Mouse (Mus musculus): ENCODE data around the gene Psma4. TPM values are rescaled to one million over a fixed set of nuclear protein-coding genes. Genes with fewer than 3 reads are reported as not detected.

Psma4 gene
- 261 TPM for polyA plus RNA-seq (2015; fragmentation: Illumina TruSeq; extraction: RNeasy Lipid Tissue Mini Kit (QIAGEN cat#74804); ENCODE audit: insufficient read depth, low replicate concordance)

DNA sequence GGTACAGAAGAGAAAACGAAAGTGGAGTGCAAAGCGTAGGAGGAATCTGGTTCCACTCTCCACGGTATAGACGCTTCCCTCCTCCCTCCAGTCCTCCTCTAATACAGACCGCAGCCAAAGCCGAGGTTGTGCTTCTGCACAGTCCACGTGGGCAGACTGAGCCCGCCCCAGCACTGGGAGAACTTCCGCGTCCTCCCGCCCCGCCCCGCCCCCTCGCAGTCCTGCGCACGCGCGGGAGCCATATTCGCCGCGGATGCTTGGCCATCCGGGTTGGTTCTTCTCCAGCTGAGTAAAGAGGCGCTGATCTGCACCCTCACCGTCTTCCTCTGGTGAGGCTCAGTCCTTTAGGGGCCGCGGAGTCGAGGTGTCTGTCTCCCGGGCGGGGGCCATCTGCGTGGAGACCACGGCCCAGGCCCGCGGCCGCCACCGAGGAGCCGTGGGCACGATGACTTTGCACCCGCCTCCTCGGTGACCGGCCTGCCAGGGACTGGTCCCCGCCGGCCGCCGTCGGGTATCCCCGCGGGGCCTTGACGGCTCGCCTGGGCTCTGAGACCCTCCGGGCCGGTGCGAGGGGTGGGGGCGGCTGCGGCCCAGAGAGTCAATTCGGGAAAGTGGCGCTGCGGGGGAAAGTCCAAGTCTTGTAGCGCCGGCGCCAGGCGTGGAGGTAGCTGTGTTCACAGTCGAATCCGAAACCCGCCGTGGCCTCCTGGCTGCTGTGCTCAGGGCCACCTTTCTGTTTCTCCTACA is at the start of gene Psma4, which contains the start of gene AY074887:
TSS of gene Psma4 (plus strand) at position 216 of the 747 bp plus-strand sequence.
TSS of gene AY074887 (minus strand) at position 424 of the 747 bp plus-strand sequence.

DNA sequence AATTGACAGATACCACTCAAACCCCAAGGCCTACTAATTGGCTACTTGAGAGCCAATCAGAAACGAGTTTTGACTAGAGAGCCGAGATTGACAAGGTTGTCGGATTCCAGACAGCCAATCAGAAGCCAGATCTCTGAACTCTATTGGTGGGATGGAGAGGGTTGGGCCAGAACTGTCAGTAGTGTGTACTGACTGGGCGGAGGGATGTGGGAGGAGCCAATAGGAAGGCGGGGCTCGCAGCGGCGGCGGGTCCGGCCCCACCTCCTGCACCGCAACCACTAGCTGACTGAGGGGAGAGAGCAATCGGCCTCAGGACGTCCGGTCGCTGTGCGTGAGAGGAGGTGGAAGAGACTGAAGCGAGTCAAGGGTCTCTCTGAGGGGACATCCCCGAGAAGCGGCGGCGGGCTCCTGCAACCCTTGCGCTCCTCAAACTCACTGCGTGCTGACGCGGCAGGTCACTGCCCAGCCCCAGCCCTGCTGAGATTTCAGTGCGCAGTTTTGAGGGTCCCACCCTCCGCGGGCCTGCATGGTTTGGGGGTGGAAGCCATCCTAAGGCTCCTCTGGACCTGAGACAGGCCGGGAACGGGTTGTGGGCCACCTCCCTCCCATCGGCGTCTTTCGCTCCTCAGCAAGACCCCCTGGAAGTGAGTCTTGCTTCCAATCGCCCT is 33.4 kb upstream of the Psma4 start, which contains the start of gene Hykk:
TSS of gene Hykk (plus strand) at position 274 of the 668 bp plus-strand sequence.

DNA sequence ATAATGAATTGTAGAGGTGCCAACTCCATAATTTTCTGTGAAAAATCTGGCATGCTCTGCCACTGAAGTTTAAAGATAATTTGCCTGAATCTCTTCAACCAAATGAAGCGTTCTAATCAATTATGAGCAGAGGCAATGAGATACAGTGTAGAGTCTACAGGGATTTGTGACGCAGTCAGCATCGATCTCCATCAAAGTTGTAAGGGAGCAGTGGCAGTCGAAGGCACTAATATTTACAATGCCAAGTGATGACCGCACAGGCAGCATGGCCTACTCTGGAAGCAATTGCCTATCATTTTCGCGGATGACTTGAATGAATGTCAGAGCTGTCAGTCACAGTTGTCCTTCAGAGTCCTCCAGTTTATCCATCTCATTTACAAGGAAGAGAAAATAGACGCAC is 30.1 kb downstream of the Psma4 start, which contains the start of gene Chrna5:
TSS of gene Chrna5 (plus strand) at position 207 of the 400 bp plus-strand sequence.

Other genes starting within 250 kb of the Psma4 start
- gene Wdr61, start 216.3 kb upstream of the Psma4 start, polyA plus RNA-seq (2015; fragmentation: Illumina TruSeq; extraction: RNeasy Lipid Tissue Mini Kit (QIAGEN cat#74804); ENCODE audit: insufficient read depth, low replicate concordance), result 71.1 TPM
- gene Crabp1, start 186.0 kb upstream of the Psma4 start, polyA plus RNA-seq (2015; fragmentation: Illumina TruSeq; extraction: RNeasy Lipid Tissue Mini Kit (QIAGEN cat#74804); ENCODE audit: insufficient read depth, low replicate concordance), result not detected
- 76.6 TPM for gene Ireb2, start 87.0 kb upstream of the Psma4 start, polyA plus RNA-seq (2015; fragmentation: Illumina TruSeq; extraction: RNeasy Lipid Tissue Mini Kit (QIAGEN cat#74804); ENCODE audit: insufficient read depth, low replicate concordance)
- 1.8 TPM for gene Hykk, start 33.5 kb upstream of the Psma4 start, polyA plus RNA-seq (2015; fragmentation: Illumina TruSeq; extraction: RNeasy Lipid Tissue Mini Kit (QIAGEN cat#74804); ENCODE audit: insufficient read depth, low replicate concordance)
- not detected for gene AY074887, start 208 bp downstream of the Psma4 start, polyA plus RNA-seq (2015; fragmentation: Illumina TruSeq; extraction: RNeasy Lipid Tissue Mini Kit (QIAGEN cat#74804); ENCODE audit: insufficient read depth, low replicate concordance)
- not detected for gene Chrna5, start 30.1 kb downstream of the Psma4 start, polyA plus RNA-seq (2015; fragmentation: Illumina TruSeq; extraction: RNeasy Lipid Tissue Mini Kit (QIAGEN cat#74804); ENCODE audit: insufficient read depth, low replicate concordance)
- gene Chrna3, start 75.8 kb downstream of the Psma4 start, polyA plus RNA-seq (2015; fragmentation: Illumina TruSeq; extraction: RNeasy Lipid Tissue Mini Kit (QIAGEN cat#74804); ENCODE audit: insufficient read depth, low replicate concordance), result not detected
- 0.52 TPM for gene Chrnb4, start 98.0 kb downstream of the Psma4 start, polyA plus RNA-seq (2015; fragmentation: Illumina TruSeq; extraction: RNeasy Lipid Tissue Mini Kit (QIAGEN cat#74804); ENCODE audit: insufficient read depth, low replicate concordance)
- gene Ube2q2, start 198.1 kb downstream of the Psma4 start, polyA plus RNA-seq (2015; fragmentation: Illumina TruSeq; extraction: RNeasy Lipid Tissue Mini Kit (QIAGEN cat#74804); ENCODE audit: insufficient read depth, low replicate concordance), result 50.7 TPM

Measured in spleen, adult 10 weeks (tissue).